ENCODE assay signal across 11 mouse cellular contexts in genomic region chr12:21511043-21511665, GRCm38 (mm10).
DNase-seq lines count a peak whose midpoint lies in the region; ATAC-seq and TF ChIP-seq lines count a peak whose summit lies in the region.
"Had no signal": no experiment of that assay in that cellular context is flagged by ENCODE, and none has a peak within 500 bp of the region (broad histone marks: within the 10 kb centered on the region; RNA-seq: fewer than 3 reads in every experiment).

No protein-coding gene starts in this region.

- TF ChIP-seq POLR2A in cortical plate, adult 2 months (IDR thresholded peaks at IDR 0.05; ENCODE audit: extremely low read depth, insufficient read depth, low read length), result no peak

- peak; percentile 78 for ATAC-seq in neural tube, embryonic 15.5 days (ENCODE audit: low FRiP score)
- ATAC-seq: lung, postnatal 0 days had no signal

- WGBS in neural tube, embryonic 15.5 days, result 71% methylated on average over 8 of the region's 8 CpGs
- WGBS in heart, embryonic 10.5 days, result 72% methylated on average over 8 of the region's 8 CpGs

- peak overlapping the region; percentile 72 for H3K27ac ChIP-seq in cortical plate, adult 2 months (ENCODE audit: insufficient read depth, low read length)
- peak overlapping the region; percentile 85 for H3K27ac ChIP-seq in left cerebral cortex, adult 2 months
- H3K27ac ChIP-seq in neural tube, embryonic 15.5 days (replicated peaks), result peak overlapping the region; percentile 23; the same call in 1 of the 2 replicates
- no peak overlapping the region for H3K27ac ChIP-seq in heart, embryonic 10.5 days

- H3K4me3 ChIP-seq in cortical plate, adult 2 months (ENCODE audit: insufficient read depth, low read length), result no peak overlapping the region
- H3K4me3 ChIP-seq in left cerebral cortex, adult 2 months, result no peak overlapping the region
- no peak overlapping the region for H3K4me3 ChIP-seq in neural tube, embryonic 15.5 days (replicated peaks)
- H3K4me3 ChIP-seq in heart, embryonic 10.5 days, result no peak overlapping the region

- H3K27me3 ChIP-seq in neural tube, embryonic 15.5 days (replicated peaks), result no peaks in the 10 kb centered on the region
- no peaks in the 10 kb centered on the region for H3K27me3 ChIP-seq in heart, embryonic 10.5 days (ENCODE audit: insufficient read depth, poor library complexity, severe bottlenecking)

- intact Hi-C loops in left cerebral cortex, adult 2 months (cut with DNase I), result loop anchor here (5.0 kb wide), 1 partner anchor 94 kb away; the partner anchor contains the start of gene Ywhaq

- no peak for TF ChIP-seq CTCF in cortical plate, adult 2 months (IDR thresholded peaks at IDR 0.05; ENCODE audit: extremely low read depth, insufficient read depth, low read length)
- no peak; the same call in 1 of the 2 replicates for TF ChIP-seq CTCF in left cerebral cortex, adult 2 months (IDR thresholded peaks at IDR 0.05)

- H3K9ac ChIP-seq in neural tube, embryonic 15.5 days (replicated peaks), result no peak overlapping the region

- peak; percentile 39 to 74 for DNase-seq in frontal cortex, postnatal 14 days (ENCODE audit: low spot score in 2 of 2)
- peak; percentile 51 to 73 for DNase-seq in left cerebral cortex, adult 2 months (ENCODE audit: extremely low spot score in 1 of 2, low spot score in 2 of 2)
- no peak for DNase-seq in ovary, postnatal 14 days (ENCODE audit: low spot score)
- no peak for DNase-seq in ovary, postnatal 10 days (ENCODE audit: low spot score)
- no peak for DNase-seq in heart, embryonic 10.5 days (ENCODE audit: low spot score)
- DNase-seq in testis, postnatal 10 days (ENCODE audit: low spot score), result no peak
- DNase-seq: cerebellum, adult 18-20 months; thymus, adult 18-20 months had no signal

- no peaks in the 10 kb centered on the region for H3K36me3 ChIP-seq in neural tube, embryonic 15.5 days
- H3K36me3 ChIP-seq in heart, embryonic 10.5 days, result no peaks in the 10 kb centered on the region

- no peaks in the 10 kb centered on the region for H3K9me3 ChIP-seq in neural tube, embryonic 15.5 days (replicated peaks)
- no peaks in the 10 kb centered on the region for H3K9me3 ChIP-seq in heart, embryonic 10.5 days

- no peak overlapping the region for H3K4me2 ChIP-seq in neural tube, embryonic 15.5 days

- no peaks in the 10 kb centered on the region; the same call in 1 of the 2 replicates for H3K4me1 ChIP-seq in cortical plate, adult 2 months (ENCODE audit: control insufficient read depth, insufficient read depth, low read length)
- H3K4me1 ChIP-seq in neural tube, embryonic 15.5 days, result peaks cover 8% of the 10 kb centered on the region; the same call in 1 of the 2 replicates
- peaks cover 10% of the 10 kb centered on the region; the same call in 1 of the 2 replicates for H3K4me1 ChIP-seq in heart, embryonic 10.5 days

Comparison
In these comparisons a context has a peak if more than half of its experiments do, and no peak if none do; other contexts are left out.
1. DNase-seq: peak in frontal cortex, postnatal 14 days (2 of 2) and left cerebral cortex, adult 2 months (2 of 2); none in ovary, postnatal 14 days (single experiment), ovary, postnatal 10 days (single experiment), heart, embryonic 10.5 days (single experiment) and testis, postnatal 10 days (single experiment).